Mouse (Mus musculus): ENCODE data around the gene Kcnq1.

GRCm38 (mm10) chr7:143388783-143389695 is 282.9 kb downstream of the Kcnq1 start:
- TF ChIP-seq EP300 (IDR thresholded peaks at IDR 0.05; ENCODE audit: low read depth in 1 of 2, low read length in 2 of 2) (no peak), HCFC1 (IDR thresholded peaks at IDR 0.05; ENCODE audit: low read depth, low read length) (no peak), USF2 (IDR thresholded peaks at IDR 0.05; ENCODE audit: borderline replicate concordance in 1 of 2, insufficient read depth in 1 of 2, low read depth in 1 of 2, low read length in 2 of 2) (no peak), MAZ (IDR thresholded peaks at IDR 0.05; ENCODE audit: low read depth, low read length) (no peak), POLR2A (IDR thresholded peaks at IDR 0.05; ENCODE audit: control insufficient read depth in 1 of 2, insufficient read depth in 1 of 2, low read depth in 1 of 2, low read length in 2 of 2, poor library complexity in 1 of 2) (no peak), CTCF (IDR thresholded peaks at IDR 0.05 in 2 of 3, conservative IDR thresholded peaks at IDR 0.05 in 1 of 3; ENCODE audit: control insufficient read depth in 1 of 3, insufficient read depth in 1 of 3, low read depth in 2 of 3, low read length in 3 of 3, poor library complexity in 1 of 3, severe bottlenecking in 1 of 3) (no peak), CHD1 (IDR thresholded peaks at IDR 0.05; ENCODE audit: low read depth, low read length) (no peak), POLR2AphosphoS2 (IDR thresholded peaks at IDR 0.05; ENCODE audit: low read length) (no peak), SIN3A (IDR thresholded peaks at IDR 0.05; ENCODE audit: low read length) (no peak), ELF1 (IDR thresholded peaks at IDR 0.05; ENCODE audit: low read depth, low read length) (no peak), ZMIZ1 (IDR thresholded peaks at IDR 0.05; ENCODE audit: low read depth, low read length) (no peak), MAFK (IDR thresholded peaks at IDR 0.05; ENCODE audit: borderline replicate concordance, low read depth, low read length) (no peak), JUND (IDR thresholded peaks at IDR 0.05; ENCODE audit: low read depth, low read length) (no peak)

All from MEL (cell line).